Mouse (Mus musculus) heart, postnatal 0 days (tissue): ENCODE measurements at regions not wholly inside any gene's neighbourhood (a gene's known extent, or its start where the extent isn't known, plus 50 kb on each side); places are given as distances from the start of the nearest gene placed in this dataset.

ENCODE experiments used
- ATAC-seq: fragments of 200-750 bp; cut with Nextera tagmentation; 2 replicates; pipeline ENCODE4 v1.8.0; 2017; ENCODE audit warnings: low read depth, moderate number of reproducible peaks, moderate library complexity; ENCODE audit not compliant: insufficient read depth
- DNase-seq: peaks from one replicate; pipeline ENCODE4 v3.0.0-alpha.2; 2016; ENCODE audit warnings: low spot score
- H3K27ac ChIP-seq: fragments of 300-500 bp; sonication (generic); 2 replicates; pipeline ENCODE4 v1.5.1; 2014; ENCODE audit warnings: low read depth, mild to moderate bottlenecking
- H3K27me3 ChIP-seq: fragments of 300-500 bp; sonication (generic); 2 replicates; pipeline ENCODE4 v1.6.1; 2014; ENCODE audit warnings: low read length, mixed read lengths; ENCODE audit not compliant: control insufficient read depth, insufficient read depth
- H3K36me3 ChIP-seq: fragments of 300-500 bp; sonication (generic); replicated peaks from 2 replicates; pipeline ENCODE4 v1.6.1; 2014; ENCODE audit warnings: low read length, mixed read lengths; ENCODE audit not compliant: control insufficient read depth, insufficient read depth
- H3K4me1 ChIP-seq: fragments of 300-500 bp; sonication (generic); 2 replicates; pipeline ENCODE4 v1.6.1; 2014; ENCODE audit warnings: antibody characterized with exemption; ENCODE audit not compliant: control insufficient read depth, insufficient read depth
- H3K4me2 ChIP-seq: fragments of 300-500 bp; sonication (generic); 2 replicates; pipeline ENCODE4 v1.6.1; 2014; ENCODE audit warnings: low read depth, mild to moderate bottlenecking, low read length, moderate library complexity
- H3K4me3 ChIP-seq: fragments of 300-500 bp; sonication (generic); 2 replicates; pipeline ENCODE4 v1.5.1; 2014; ENCODE audit warnings: low read depth, low read length
- H3K9ac ChIP-seq: fragments of 300-500 bp; sonication (generic); replicated peaks from 2 replicates; pipeline ENCODE4 v1.6.1; 2014; ENCODE audit warnings: low read depth, low read length, mixed read lengths
- H3K9me3 ChIP-seq: fragments of 300-500 bp; sonication (generic); replicated peaks from 2 replicates; pipeline ENCODE4 v1.6.1; 2016; ENCODE audit warnings: low read length; ENCODE audit not compliant: control insufficient read depth
- CTCF ChIP-seq: IDR thresholded peaks from 2 replicates; pipeline ENCODE4 v1.5.1; 2016; ENCODE audit warnings: antibody characterized with exemption, control low read depth, low read depth
- EP300 ChIP-seq: IDR thresholded peaks from 2 replicates; pipeline ENCODE4 v1.6.1; 2016; ENCODE audit warnings: antibody characterized with exemption, low read depth
- WGBS: fragments of 180-500 bp; shearing (Covaris S2); extraction: QIAGEN DNeasy Blood & Tissue Kit; methylation state at CpG from one replicate; pipeline ENCODE4 v1.1.7; 2014; 5-methylcytosine and 5-hydroxymethylcytosine counted together

- H3K4me2 ChIP-seq, result no peak overlapping the region
- peak; percentile 36; the same call in 1 of the 2 replicates for ATAC-seq
- peak; percentile 21 for DNase-seq
Observed at GRCm38 (mm10) chr3:44423166-44423565, 955.0 kb upstream of the Pcdh10 start.

GRCm38 (mm10) chr3:44468078-44468477, 910.1 kb upstream of the Pcdh10 start:
- Histone ChIP-seq H3K9me3 (no peaks in the 10 kb centered on the region), H3K36me3 (no peaks in the 10 kb centered on the region), H3K27me3 (no peaks in the 10 kb centered on the region), H3K27ac (no peak overlapping the region), H3K9ac (no peak overlapping the region), H3K4me2 (no peak overlapping the region), H3K4me1 (no peaks in the 10 kb centered on the region), H3K4me3 (no peak overlapping the region)
- no peak for ATAC-seq
- DNase-seq, result no peak
- no peak for TF ChIP-seq EP300
- TF ChIP-seq CTCF, result no peak
- 67% methylated on average over 3 of the region's 3 CpGs for WGBS

More at GRCm38 (mm10) chr3:44423166-44423565, 955.0 kb upstream of the Pcdh10 start:
- no peaks in the 10 kb centered on the region for H3K4me1 ChIP-seq
- 31% methylated on average over 2 of the region's 2 CpGs for WGBS
- no peaks in the 10 kb centered on the region for H3K27me3 ChIP-seq
- TF ChIP-seq CTCF (no peak), EP300 (no peak)
- H3K27ac ChIP-seq, result no peak overlapping the region
- H3K9ac ChIP-seq, result no peak overlapping the region
- H3K4me3 ChIP-seq, result no peak overlapping the region
- H3K9me3 ChIP-seq, result no peaks in the 10 kb centered on the region
- no peaks in the 10 kb centered on the region for H3K36me3 ChIP-seq
